Mouse (Mus musculus): Measurements from ENCODE around the gene Commd1.

Gene Commd1

DNA sequence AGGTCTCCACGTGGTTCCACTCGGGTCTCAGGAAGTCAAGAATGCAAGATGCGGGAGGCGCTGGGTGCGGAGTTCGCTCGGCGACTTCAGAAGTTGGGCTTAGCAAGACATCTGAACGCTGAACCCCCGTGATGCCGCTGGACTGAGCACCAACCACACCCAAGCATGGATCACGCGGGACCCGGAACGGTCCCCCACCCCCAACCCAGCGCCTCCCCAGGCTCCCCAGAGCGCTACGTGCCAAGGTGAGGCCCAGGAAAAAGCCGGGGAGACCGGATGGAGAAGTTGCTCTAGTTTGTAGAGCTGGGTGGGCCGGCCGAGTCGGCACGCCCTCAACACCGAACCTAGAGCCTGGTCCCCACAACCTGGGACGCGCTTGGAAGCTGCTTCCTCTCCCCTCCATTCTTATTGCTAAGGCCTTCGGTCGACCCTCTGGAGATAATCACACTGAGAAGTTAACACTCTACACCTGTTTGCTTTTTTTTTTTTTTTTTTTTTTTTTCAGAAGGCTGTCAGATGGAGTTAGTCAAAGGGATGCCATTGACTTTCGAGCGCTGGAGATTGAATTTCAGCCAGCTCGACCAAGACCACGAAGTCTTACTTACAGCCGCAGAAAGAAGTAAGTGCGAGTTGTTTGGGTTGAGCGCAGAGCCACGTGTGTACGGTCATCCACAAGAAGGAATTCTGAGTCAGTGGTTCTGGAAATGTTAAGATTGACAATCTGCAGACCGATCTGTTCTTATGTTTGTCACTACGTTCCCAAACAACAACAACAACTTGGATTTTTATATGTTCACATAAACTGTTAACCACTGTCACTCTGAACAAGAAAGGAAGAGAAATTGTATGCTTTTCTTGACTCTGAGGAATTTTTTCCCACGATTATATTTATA, 121.6 kb downstream of the Commd1 start, which contains the start of gene B3gnt2:
TSS of gene B3gnt2 (minus strand) at position 627 of the 893 bp plus-strand sequence.
- DNase-seq (ENCODE audit: low read depth, low spot score): no peak

DNA sequence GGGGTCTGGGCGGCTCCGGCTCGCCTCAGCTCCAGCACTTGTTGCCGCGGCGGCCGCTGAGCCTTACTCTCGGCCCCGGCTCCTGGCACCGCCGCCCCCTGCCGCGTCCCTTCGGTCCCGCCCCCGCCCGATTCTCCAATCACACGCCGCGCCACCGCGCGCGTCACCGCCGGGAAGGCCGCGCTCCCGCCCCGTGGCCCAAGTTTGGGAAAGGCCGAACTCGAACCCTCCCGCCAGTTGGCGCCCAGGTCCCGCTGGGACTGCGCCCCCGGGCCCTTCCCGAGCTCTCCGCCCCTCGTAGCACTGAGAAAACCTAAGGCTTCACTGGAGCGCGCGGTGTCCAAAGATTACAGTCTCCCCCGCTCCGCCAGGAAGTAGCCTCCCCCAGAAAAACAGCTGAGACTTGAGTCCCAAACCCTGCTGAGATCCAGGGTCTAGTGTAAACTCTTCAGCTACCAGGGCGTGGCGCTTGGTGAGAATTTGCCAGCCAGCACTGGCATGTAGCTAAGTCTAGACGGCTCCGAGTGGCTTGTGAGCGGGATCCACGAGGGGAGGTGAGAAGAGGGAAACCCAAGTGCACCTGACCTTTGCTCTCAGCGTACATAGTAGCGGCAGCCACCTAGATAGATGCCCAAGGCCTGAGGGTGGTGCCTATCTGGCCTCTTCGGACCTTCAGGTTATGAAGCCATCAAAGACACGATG, 122.4 kb downstream of the Commd1 start:
- peak; percentile 78 for DNase-seq (ENCODE audit: low read depth, low spot score)

DNA sequence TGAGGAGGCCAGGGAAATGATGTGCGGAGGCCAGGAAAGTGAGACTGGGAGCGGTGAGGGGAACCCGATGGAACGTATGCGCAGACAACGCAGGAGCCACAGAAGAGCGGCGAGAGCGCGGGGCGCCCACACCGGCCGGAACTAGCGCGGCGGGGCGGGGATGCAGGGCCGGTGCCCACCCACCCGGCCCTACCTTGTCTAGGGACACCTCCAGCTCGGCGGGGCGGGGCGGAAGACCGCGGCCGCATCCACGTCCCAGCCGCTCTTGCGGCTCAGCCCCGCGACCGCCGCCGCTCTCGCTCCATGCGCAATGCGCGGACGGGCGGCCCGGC, 122.9 kb downstream of the Commd1 start:
- DNase-seq (ENCODE audit: low read depth, low spot score): no peak

DNA sequence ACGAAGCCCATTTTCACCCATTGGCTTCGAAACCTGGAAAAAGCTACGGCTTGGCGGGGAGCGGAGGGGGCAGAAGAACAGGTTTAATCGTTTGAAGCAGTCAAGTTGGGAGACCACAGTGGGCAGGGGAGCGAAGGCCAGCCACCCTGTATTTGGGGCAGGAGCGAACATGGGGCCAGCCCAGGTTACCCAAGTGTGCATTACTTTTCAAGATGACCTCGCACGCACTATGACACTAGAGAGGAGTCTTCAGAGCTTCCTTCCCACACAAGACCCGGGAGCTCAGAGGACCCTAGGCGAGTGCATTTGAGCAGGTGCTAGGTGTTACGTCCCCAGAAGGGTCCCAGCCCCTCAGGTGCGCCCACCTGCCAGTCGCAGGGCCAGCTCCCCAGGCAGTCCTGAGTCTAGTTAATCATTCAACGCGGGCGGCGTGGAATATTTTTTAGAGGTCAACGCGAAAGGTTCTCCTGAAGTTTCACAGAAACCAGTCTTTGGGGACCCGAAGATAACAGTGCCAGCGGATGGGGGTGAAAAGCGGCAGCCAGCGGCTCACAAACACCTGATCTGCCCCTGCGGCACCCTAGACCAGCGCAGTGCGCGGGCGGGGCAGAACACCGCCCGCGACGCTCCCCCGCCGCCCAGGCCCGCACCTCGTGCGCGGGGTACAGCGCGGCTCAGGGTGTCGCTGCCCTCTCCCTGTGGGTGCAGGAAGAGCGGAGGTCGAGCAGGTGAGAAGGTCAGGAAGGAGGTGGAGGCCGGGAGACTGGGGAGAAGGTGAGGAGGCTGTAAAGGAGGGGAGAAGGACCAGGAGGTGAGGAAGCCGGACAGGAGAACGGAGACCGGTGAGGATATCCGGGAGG, 123.5 kb downstream of the Commd1 start:
- DNase-seq (ENCODE audit: low read depth, low spot score): no peak

DNA sequence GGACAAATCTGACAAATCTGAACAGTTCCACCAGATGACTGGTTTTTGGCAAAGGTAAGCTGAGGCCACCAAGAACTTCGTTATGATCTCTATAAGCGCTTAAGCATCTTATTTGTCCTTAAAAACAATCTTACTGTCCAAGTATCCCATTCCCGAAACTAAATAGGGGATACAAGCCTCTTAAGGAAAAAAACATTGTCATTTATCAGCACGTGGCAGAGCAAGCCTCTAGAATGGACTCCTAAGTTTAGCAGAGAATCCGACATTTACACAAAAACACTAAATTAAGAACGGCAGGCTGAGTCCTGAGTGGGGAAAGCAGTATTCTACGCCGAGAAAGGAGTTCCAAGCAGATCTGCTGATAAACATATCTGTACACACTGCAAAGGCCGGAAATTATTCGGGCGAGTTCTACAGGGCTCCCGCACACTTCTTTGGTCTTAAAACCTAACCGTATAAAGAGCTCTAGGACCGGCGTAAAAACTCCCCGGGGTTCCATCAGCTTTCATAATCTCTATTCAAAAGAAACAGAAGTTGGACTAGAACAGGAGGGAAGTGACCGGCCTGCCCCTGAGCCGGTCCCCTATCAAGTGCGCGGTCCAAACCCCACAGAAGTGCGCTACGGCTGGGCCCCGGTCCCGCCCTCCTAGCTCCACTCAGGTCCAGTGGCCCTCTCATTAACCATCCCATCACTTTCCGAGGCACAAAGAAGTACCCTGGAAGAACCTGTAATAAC, 124.3 kb downstream of the Commd1 start:
- DNase-seq (ENCODE audit: low read depth, low spot score): no peak

DNA sequence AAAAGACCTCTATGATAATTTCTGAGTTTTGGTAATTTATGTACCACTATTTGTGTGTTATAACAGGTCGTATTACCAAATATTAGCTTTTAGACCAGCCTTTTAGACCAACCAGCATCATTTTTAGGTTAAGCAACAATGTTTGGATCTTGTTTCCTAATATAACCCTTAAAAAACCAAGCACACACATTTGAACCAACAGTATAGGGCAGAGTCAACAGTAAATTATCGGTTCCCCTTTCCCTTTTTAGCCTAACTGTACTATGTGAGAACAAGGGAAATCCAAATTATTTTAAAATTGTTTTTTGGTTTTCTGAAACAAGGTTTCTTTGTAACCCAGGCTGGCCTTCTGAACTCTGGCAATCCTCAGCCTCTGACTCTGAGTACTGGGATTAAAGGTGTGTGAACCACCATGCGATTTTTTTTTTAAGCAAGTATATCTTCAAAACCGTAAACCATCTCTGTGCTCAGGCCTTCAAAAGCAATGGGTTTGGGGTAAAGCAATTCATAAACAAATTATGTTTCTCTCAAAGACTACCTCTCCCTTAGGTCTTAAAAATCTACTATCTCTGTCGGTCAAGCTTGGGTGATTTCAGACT, 125.0 kb downstream of the Commd1 start:
- no peak for DNase-seq (ENCODE audit: low read depth, low spot score)

DNA sequence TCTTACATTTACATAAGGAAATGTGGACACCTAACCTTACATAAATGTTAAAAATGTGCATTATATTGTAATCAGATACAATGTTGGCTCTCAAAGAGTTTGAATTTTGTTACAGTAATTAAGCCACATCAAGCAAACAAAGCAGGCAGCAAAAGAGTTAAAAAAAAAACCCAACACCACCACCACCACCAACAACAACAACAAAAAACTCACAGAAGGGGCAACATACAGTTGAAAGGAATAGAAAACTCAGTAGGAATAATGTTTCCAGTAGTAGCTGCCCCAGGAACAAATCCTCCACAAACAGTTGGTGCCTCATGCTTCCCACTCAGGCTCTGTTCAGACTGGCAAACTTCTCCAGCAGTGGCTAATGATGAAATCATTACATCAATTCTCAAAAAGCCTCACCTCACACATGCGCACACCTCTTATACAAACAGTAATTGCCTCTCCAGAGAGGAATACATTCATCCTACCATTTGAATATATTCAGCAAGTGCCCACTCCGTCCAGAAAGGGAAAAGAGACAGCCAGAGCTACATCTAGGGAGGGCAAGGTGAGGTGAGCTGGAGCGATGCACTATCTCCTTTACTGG, 125.7 kb downstream of the Commd1 start:
- DNase-seq (ENCODE audit: low read depth, low spot score): no peak

DNA sequence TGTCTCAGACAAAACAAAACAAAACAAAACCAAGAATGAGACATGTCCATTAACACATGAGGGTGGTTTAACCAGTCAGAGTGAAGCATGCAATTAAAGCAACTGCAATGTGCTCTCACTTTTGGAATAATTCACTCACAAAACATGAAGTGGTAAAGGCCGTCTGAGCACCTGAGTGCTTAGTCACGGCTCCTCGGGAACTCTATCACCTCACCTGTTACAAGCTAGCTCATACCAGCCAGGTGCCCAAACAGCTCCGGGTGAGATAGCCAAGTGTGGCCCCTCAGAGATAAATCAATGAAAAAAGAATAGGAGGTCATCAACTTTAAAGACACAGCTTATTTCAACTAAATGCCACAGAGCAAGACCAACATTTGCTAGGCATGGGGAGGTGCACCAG, 127.6 kb downstream of the Commd1 start:
- DNase-seq (ENCODE audit: low read depth, low spot score): no peak

DNA sequence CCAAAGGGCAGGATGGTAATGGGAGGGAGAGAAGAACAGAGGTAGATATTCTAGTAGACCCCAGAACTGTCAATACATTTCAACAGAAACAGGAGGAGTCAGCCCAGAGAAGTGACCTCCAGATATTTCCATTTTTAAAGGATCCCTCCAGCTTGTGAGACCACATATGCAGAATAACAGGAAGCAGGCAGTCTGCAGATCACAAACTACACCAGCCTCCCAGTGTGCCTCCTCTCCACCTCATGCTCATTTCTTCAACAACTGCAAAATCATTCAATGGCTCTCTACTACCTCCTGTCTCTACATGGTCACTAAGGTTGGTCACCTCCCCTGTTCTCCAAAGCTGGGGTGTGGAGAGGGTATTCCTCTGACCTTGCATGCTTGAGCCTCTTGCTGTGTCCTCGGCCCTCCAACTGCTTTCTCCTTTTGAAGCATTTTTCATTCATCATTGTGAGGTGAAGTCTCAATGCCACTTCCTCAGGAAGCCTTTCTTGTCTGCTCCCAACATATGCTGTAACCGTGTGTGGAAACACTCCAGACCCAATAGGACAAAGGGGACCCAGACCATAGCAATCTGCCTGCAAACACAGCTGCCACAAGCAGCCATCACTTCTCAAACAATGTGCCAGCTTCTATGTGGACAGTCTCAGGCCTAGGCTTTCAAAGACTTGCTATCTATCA, 128.6 kb downstream of the Commd1 start:
- no peak for DNase-seq (ENCODE audit: low read depth, low spot score)

DNA sequence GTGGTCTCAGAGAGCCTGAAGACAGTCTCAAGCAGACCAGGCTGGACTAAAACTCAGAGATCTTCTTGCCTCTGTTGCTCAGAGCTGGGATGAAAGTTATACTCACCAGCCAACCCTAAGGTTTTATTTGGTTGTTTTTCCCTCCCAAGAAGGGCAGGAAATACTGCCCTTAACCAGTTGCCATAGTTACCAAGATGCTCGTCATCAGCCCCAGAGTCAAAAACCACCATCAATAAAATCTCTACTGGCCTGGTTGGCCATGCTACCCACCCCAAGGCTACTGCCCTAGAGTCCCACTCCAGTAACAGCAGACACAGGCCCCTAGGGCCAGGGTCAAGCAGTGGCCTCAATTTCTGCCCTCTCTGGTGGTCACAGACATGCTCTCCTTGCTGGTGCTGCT, 129.7 kb downstream of the Commd1 start:
- DNase-seq (ENCODE audit: low read depth, low spot score): no peak

DNA sequence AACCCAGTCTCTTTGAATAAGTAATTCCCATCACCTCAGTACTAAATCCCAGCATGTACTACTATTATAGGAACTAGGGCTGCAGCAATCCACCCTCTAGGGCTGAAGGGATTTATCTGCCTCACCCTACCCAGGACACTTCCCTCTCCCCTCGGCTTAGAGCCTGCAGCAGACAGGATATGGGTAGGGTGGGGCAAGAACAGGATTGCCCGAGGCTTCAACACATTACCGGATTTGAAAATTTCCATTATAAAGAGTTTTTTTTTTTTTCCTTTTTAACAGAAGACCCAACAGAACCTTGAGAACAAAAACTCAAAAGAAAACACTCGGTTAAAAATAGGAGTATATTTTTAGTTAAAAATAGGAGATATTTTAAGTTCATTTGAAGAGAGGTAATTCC, 130.8 kb downstream of the Commd1 start:
- DNase-seq (ENCODE audit: low read depth, low spot score): no peak

DNA sequence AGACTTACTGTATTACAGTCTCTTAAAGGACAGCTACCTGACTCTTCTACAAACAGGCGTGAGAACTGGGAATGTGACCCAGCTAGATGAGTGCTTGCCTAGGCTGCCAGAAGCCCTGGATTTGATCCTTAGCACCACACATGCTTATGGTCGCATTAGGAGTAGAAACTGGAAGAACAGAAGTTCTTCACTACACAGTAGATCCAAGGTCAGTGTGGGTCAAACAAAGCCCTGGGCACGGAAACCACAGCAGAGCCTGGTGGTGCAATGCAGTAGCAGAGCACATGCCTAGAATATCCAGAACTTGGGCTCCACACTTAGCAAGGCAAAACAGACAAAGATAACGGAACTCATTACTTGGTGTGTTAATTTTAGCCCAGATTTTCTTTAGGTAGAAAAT, 132.1 kb downstream of the Commd1 start:
- no peak for DNase-seq (ENCODE audit: low read depth, low spot score)

DNA sequence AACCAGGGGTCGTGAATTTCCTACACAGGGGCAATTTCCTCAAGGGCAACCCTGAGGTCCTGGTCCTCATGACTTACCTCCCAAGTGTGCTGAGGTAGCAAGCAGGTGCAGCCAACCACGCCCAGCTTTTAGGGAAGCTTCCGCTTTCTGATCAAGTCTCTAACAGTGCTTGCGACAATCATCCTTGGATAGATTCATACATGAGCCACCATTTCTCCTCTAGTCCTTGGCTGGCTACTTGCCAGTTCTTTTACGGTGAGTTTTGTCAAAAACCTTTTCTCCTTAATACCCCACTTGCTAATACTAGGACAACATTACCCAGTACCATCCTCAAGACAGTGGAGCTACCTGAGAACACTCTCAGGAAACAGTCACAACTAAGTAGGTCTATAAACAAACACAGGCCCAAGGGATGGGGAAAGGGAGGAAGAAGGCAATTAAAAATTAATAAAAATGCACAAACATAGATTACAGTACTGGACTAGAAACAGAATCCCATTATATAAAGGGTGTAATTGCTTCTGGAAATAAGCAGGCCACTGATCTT, 133.5 kb downstream of the Commd1 start:
- DNase-seq (ENCODE audit: low read depth, low spot score): no peak

DNA sequence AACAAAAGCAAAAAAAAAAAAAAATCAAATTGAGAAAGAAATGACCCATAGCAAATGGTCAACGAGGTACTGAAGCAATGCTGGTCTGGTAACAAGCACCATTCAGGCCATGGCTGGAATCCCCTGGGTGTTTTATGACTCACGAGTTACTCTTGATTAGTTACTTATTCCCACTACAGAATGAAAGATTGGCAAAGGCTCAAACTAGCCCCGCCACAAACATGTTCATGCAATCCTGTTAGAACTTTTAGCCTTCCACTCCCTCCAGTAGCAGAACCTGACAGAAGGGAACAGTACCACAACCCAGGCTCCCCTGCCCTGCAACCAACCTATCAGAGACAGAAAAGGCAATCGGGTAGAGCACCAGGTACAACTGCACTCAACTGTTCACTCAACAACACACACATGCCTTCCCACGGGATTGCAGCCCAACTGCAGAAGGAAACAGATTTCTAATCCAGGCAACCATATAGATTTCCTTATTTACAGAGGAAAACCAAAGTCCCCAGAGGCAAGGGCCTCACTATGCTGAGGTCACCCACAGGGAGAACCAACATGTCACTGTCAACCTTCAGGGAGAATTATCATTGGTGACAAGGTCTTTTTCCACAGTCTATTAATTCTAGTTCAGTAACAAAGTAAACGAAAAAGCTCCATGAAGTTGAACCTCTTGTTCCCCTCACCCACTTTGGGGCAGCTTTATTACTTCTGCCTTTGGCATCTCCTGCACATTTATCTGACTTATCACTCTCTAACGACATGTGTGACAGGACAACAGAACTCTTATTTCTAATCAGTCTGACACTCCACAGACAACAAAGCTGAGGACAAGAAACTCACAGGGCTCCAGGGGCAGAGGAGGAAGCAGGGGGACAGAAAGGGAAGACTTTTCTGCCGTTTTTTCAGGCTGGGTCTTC, 134.2 kb downstream of the Commd1 start:
- DNase-seq (ENCODE audit: low read depth, low spot score): no peak

DNA sequence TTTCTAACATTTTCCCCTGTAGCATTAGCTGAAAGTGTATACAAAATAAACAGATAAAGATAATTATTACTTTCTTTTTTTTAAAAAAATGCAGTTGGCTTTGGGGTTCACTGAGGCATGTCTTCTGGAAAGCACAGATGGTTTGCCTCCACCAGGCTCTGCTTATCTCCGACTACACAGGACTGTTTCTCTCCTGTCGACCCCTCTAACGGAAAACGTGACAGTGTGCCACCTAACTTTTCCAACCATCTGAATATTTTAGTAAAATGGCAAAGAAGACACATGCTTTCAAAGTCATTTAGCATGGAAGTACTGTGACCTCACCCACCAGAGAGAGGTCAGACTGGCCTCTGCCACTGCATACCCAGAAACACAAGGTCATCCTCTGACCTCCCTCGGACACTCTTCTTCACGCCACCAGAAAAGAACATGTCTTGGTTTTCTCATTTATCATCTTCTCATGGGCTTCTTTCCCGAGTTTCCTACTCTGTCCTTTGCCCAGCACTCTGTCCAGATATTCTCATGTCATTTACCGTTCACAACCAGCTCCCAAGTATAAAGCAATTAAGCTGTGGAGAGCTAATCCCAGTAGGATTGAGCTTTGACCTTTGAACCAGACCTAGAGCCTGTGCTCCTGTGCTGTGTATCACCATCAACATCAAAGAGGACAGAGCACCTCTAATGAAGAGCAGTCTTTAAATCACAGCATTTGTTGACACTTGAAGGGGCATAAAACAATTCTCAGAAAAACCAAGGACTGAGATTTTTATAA, 135.0 kb downstream of the Commd1 start:
- no peak for DNase-seq (ENCODE audit: low read depth, low spot score)
